Mouse (Mus musculus): ENCODE measurements at regions not wholly inside any gene's neighbourhood (a gene's known extent, or its start where the extent isn't known, plus 50 kb on each side); places are given as distances from the start of the nearest gene placed in this dataset.

GRCm38 (mm10) chr12:25382475-25382874 lies 285.5 kb upstream of the Id2 start:
- H3K9me3 ChIP-seq: no peaks in the 10 kb centered on the region
- H3K36me3 ChIP-seq: no peaks in the 10 kb centered on the region
- H3K27ac ChIP-seq (replicated peaks): no peak overlapping the region
- no peaks in the 10 kb centered on the region for H3K27me3 ChIP-seq
- WGBS: 93% methylated on average over 2 of the region's 2 CpGs
- H3K4me1 ChIP-seq: no peaks in the 10 kb centered on the region
- ATAC-seq (replicated peaks): no peak
- no peak overlapping the region for H3K4me2 ChIP-seq (replicated peaks)
- no peak overlapping the region for H3K4me3 ChIP-seq
- no peak overlapping the region for H3K9ac ChIP-seq (replicated peaks)

DNA sequence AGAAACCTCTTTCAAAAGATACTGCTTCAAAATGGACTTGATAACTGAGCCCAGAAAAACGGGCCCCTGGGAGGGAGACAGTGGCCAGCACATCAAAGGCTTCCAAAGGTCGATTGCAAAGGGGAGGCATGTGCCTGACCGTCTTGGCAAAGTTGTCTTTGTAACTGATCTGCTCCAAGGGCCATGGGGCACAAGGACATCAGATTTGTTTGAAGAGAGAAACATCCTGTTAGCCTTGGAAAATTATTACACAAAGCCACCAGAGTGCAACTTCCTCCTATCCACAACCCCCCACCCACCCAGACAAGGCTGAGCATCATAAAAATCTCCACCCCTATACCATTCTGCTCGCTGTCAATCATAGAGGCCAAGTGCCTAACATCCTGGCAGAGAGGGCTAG lies 284.7 kb upstream of the Id2 start:
- ATAC-seq (replicated peaks): no peak
- whole genome bisulfite sequencing: 69% methylated on average over 4 of the region's 4 CpGs

DNA sequence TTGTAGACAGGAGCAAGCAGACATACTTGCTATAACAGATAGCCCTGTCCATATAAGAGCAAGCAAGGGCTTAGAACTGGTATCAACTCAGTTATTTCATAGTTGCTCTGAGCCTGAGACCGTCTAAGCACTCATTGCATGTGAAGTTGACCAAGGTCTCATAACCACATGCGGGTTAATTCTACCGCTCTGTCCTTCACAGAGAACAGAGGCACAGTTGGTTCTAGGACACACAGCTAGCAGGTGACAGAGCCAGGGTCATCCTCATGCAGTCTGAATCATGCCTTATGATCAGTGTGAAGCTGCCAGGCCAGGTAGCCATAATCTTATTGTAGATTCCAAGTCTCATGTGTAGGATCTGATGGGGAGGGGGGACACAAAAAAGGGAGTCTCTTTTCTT lies 283.1 kb upstream of the Id2 start:
- Histone ChIP-seq H3K9me3 (no peaks in the 10 kb centered on the region), H3K36me3 (no peaks in the 10 kb centered on the region), H3K4me2 (replicated peaks) (no peak overlapping the region), H3K27me3 (no peaks in the 10 kb centered on the region), H3K27ac (replicated peaks) (no peak overlapping the region), H3K4me3 (no peak overlapping the region), H3K4me1 (peaks cover 10% of the 10 kb centered on the region), H3K9ac (replicated peaks) (no peak overlapping the region)
- no peak for ATAC-seq (replicated peaks)
- WGBS: 94% methylated on average over 3 of the region's 3 CpGs

More for the DNA sequence above, 284.7 kb upstream of the Id2 start:
- H3K4me2 ChIP-seq (replicated peaks): no peak overlapping the region
- H3K27ac ChIP-seq (replicated peaks): no peak overlapping the region
- peaks cover 4% of the 10 kb centered on the region for H3K4me1 ChIP-seq
- no peaks in the 10 kb centered on the region for H3K36me3 ChIP-seq
- H3K9me3 ChIP-seq: no peaks in the 10 kb centered on the region
- no peaks in the 10 kb centered on the region for H3K27me3 ChIP-seq
- no peak overlapping the region for H3K4me3 ChIP-seq
- no peak overlapping the region for H3K9ac ChIP-seq (replicated peaks)

DNA sequence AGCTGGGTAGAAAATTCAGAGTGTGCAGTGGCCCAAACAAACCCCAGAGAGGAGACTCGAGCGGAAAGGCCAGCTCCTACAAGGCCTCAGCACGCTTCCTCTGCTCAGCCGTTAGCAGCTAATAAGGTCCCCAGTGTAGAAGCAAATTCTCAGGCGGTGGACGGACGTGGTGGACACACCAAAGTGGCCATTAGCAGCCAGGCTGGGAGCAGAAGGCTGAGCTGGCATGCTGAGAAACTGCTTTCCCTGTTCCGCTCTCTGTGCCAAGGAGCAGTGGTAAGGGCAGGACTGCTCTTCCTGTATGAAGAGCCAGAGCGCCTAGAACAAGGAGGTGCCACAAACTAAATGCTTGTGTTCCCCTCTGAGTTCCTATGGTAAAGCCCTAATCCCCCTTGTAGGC lies 282.1 kb upstream of the Id2 start:
- Histone ChIP-seq H3K4me3 (no peak overlapping the region), H3K36me3 (no peaks in the 10 kb centered on the region), H3K4me2 (replicated peaks) (no peak overlapping the region), H3K9ac (replicated peaks) (no peak overlapping the region), H3K9me3 (no peaks in the 10 kb centered on the region), H3K27ac (replicated peaks) (no peak overlapping the region), H3K4me1 (peaks cover 10% of the 10 kb centered on the region), H3K27me3 (no peaks in the 10 kb centered on the region)
- WGBS: 78% methylated on average over 9 of the region's 9 CpGs
- ATAC-seq (replicated peaks): no peak

- no peaks in the 10 kb centered on the region for H3K9me3 ChIP-seq
- ATAC-seq (replicated peaks): no peak
- H3K36me3 ChIP-seq: no peaks in the 10 kb centered on the region
- no peak overlapping the region for H3K4me2 ChIP-seq (replicated peaks)
- H3K4me3 ChIP-seq: no peak overlapping the region
- H3K27me3 ChIP-seq: no peaks in the 10 kb centered on the region
- no peak overlapping the region for H3K27ac ChIP-seq (replicated peaks)
- WGBS: 86% methylated on average over 6 of the region's 6 CpGs
- no peak overlapping the region for H3K9ac ChIP-seq (replicated peaks)
- peaks cover 10% of the 10 kb centered on the region for H3K4me1 ChIP-seq
These were observed 281.2 kb upstream of the Id2 start for GRCm38 (mm10) chr12:25378036-25378645.

- Histone ChIP-seq H3K9me3 (no peaks in the 10 kb centered on the region), H3K36me3 (no peaks in the 10 kb centered on the region), H3K9ac (replicated peaks) (no peak overlapping the region), H3K27me3 (no peaks in the 10 kb centered on the region), H3K4me3 (no peak overlapping the region), H3K27ac (replicated peaks) (no peak overlapping the region), H3K4me2 (replicated peaks) (no peak overlapping the region), H3K4me1 (peaks cover 10% of the 10 kb centered on the region)
- WGBS: 17% methylated on average over 8 of the region's 8 CpGs
- no peak for ATAC-seq (replicated peaks)
These were observed 279.5 kb upstream of the Id2 start for GRCm38 (mm10) chr12:25376451-25376850.

GRCm38 (mm10) chr12:25367541-25367940 lies 270.6 kb upstream of the Id2 start:
- Histone ChIP-seq H3K36me3 (no peaks in the 10 kb centered on the region), H3K27me3 (no peaks in the 10 kb centered on the region), H3K4me2 (replicated peaks) (no peak overlapping the region), H3K9ac (replicated peaks) (no peak overlapping the region), H3K9me3 (no peaks in the 10 kb centered on the region), H3K4me1 (no peaks in the 10 kb centered on the region), H3K4me3 (no peak overlapping the region), H3K27ac (replicated peaks) (no peak overlapping the region)
- ATAC-seq (replicated peaks): no peak
- 88% methylated on average over 1 of the region's 1 CpGs for WGBS

GRCm38 (mm10) chr12:25365600-25366267 lies 268.8 kb upstream of the Id2 start:
- H3K9ac ChIP-seq (replicated peaks): no peak overlapping the region
- no peaks in the 10 kb centered on the region for H3K9me3 ChIP-seq
- 76% methylated on average over 3 of the region's 3 CpGs for WGBS
- no peak overlapping the region for H3K27ac ChIP-seq (replicated peaks)
- H3K36me3 ChIP-seq: no peaks in the 10 kb centered on the region
- no peaks in the 10 kb centered on the region for H3K27me3 ChIP-seq
- H3K4me3 ChIP-seq: no peak overlapping the region
- no peaks in the 10 kb centered on the region for H3K4me1 ChIP-seq
- ATAC-seq (replicated peaks): no peak
- H3K4me2 ChIP-seq (replicated peaks): no peak overlapping the region

DNA sequence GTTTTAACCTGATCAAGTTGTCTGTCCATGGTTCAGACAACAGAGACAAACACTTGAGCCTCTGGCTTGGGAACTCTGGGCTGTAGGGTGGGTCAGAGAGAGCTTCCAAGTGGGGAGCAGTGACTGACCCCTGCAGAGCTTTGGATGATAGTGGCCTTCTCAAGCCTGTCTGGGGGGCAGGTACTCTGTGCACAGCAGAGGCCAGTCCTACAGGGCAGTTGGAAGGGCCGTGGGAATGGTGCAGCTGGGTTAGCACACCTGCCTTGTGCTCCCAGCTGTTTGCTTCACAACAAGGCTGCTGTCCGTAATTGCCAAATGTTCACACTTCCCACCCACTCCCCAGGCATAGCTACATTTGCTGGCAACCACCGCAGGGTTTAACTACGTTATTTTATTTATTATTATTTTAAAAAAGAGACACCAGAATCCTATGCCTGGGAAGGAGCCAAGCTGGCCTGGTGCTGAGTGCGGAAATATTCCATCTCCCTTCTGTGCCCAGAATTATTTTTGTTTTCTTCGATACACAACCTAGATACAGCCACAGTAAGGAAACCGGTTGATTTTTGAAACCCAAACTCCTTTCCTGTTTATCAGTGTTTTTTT lies 268.1 kb upstream of the Id2 start:
- Histone ChIP-seq H3K9me3 (no peaks in the 10 kb centered on the region), H3K27ac (replicated peaks) (no peak overlapping the region), H3K27me3 (no peaks in the 10 kb centered on the region), H3K36me3 (no peaks in the 10 kb centered on the region), H3K4me3 (no peak overlapping the region), H3K4me1 (no peaks in the 10 kb centered on the region), H3K9ac (replicated peaks) (no peak overlapping the region), H3K4me2 (replicated peaks) (no peak overlapping the region)
- WGBS: 63% methylated on average over 7 of the region's 7 CpGs
- no peak for ATAC-seq (replicated peaks)

DNA sequence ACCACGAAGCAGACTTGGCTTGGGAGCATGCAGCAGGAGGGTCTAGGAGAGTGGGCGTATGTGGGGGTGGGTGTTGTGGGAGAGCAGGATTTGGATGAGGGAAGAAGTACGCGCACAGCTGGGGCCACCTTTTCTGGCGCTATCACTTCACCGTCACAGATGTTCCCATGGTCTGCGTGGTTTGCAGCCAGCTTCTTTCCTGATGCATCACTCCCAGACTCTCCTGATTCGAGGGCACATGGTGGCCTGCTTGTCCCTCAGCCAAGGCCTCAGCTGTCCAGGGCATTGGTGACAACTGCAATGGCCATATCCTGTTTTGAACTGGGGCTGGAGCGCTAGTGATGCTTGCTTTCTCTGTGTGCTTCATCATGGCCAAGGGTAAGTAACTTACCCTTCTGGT lies 266.9 kb upstream of the Id2 start:
- H3K9ac ChIP-seq (replicated peaks): no peak overlapping the region
- no peaks in the 10 kb centered on the region for H3K4me1 ChIP-seq
- no peak for ATAC-seq (replicated peaks)
- no peak overlapping the region for H3K27ac ChIP-seq (replicated peaks)
- H3K4me3 ChIP-seq: no peak overlapping the region
- no peaks in the 10 kb centered on the region for H3K27me3 ChIP-seq
- 87% methylated on average over 9 of the region's 9 CpGs for WGBS
- H3K4me2 ChIP-seq (replicated peaks): no peak overlapping the region
- no peaks in the 10 kb centered on the region for H3K36me3 ChIP-seq
- no peaks in the 10 kb centered on the region for H3K9me3 ChIP-seq

- Histone ChIP-seq H3K4me3 (no peak overlapping the region), H3K9ac (replicated peaks) (no peak overlapping the region), H3K36me3 (no peaks in the 10 kb centered on the region), H3K4me2 (replicated peaks) (no peak overlapping the region), H3K27me3 (no peaks in the 10 kb centered on the region), H3K9me3 (no peaks in the 10 kb centered on the region), H3K4me1 (no peaks in the 10 kb centered on the region), H3K27ac (replicated peaks) (no peak overlapping the region)
- ATAC-seq (replicated peaks): no peak
- WGBS: 84% methylated on average over 3 of the region's 3 CpGs
These were observed 266.4 kb upstream of the Id2 start for GRCm38 (mm10) chr12:25363341-25363740.

DNA sequence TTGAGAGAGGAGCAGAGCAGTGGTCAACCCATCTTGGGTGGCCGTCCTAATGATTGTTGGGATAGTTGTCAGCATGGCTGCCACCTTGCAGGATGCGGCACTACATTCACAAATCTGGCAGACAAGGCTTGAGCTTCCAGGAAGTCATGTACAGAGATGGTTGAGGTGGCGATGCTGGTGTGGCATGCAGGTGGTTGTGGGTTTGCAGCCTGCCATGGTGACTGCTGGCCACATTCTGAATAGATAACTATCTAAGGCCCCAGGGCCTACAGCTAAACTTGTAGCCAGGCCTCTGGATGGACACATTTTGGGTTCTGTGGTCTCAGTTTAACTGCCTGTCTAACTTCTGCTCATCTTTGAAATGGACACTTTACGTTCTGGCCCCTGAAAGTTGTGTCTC lies 265.8 kb upstream of the Id2 start:
- no peak for ATAC-seq (replicated peaks)
- Histone ChIP-seq H3K36me3 (no peaks in the 10 kb centered on the region), H3K4me1 (no peaks in the 10 kb centered on the region), H3K4me3 (no peak overlapping the region), H3K27me3 (no peaks in the 10 kb centered on the region), H3K9me3 (no peaks in the 10 kb centered on the region), H3K27ac (replicated peaks) (no peak overlapping the region), H3K4me2 (replicated peaks) (no peak overlapping the region), H3K9ac (replicated peaks) (no peak overlapping the region)
- 90% methylated on average over 4 of the region's 4 CpGs for WGBS

DNA sequence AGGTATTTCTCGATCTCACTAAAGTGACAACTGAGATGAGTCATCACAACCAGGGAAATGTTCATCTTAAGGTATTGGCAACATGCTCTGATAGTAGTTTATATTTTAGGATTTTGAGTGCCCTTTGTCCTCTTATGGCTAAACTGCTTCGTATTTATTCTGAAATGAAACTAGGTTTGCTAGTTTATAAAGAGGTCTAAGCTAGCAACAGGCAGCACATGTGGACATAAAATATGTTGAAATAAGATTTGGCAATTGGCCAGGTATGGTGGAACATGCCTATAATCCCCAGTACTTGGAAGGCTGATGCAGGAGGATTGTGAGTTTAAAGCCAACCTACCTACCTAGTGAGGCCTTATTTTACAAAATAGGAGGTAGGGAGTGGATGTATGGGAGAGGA lies 263.8 kb upstream of the Id2 start:
- Histone ChIP-seq H3K36me3 (no peaks in the 10 kb centered on the region), H3K27me3 (no peaks in the 10 kb centered on the region), H3K4me1 (no peaks in the 10 kb centered on the region), H3K9ac (replicated peaks) (no peak overlapping the region), H3K4me3 (no peak overlapping the region), H3K4me2 (replicated peaks) (no peak overlapping the region), H3K27ac (replicated peaks) (no peak overlapping the region), H3K9me3 (no peaks in the 10 kb centered on the region)
- WGBS: 95% methylated on average over 2 of the region's 2 CpGs
- ATAC-seq (replicated peaks): no peak

Data from forebrain, embryonic 15.5 days (tissue).